Mouse (Mus musculus) MEL (cell line): ENCODE measurements around the gene Gm28434.

Experiments used
- BHLHE40 ChIP-seq: IDR thresholded peaks from 2 replicates; pipeline ENCODE4 v1.6.1; 2012; ENCODE audit warnings: low read depth, mild to moderate bottlenecking, inconsistent platforms, low read length, improper control_type of control experiment, borderline replicate concordance
- CTCF ChIP-seq, 3 experiments: IDR thresholded peaks in 2 of 3; conservative IDR thresholded peaks in 1 of 3; 2 replicates each; pipeline ENCODE4 v1.5.1; 2011 to 2012; ENCODE audit warnings: low read length in 3 of 3, low read depth in 2 of 3, mild to moderate bottlenecking in 2 of 3, improper control_type of control experiment in 1 of 3, inconsistent platforms in 1 of 3, mixed read lengths in 1 of 3, moderate library complexity in 1 of 3; ENCODE audit not compliant: control insufficient read depth in 1 of 3, insufficient read depth in 1 of 3, poor library complexity in 1 of 3, severe bottlenecking in 1 of 3
- MAX ChIP-seq: IDR thresholded peaks from 2 replicates; pipeline ENCODE4 v1.6.1; 2011; ENCODE audit warnings: low read length, improper control_type of control experiment
- MEF2A ChIP-seq: IDR thresholded peaks from 2 replicates; pipeline ENCODE4 v1.6.1; 2014; ENCODE audit warnings: low read depth, mild to moderate bottlenecking, inconsistent platforms, low read length, improper control_type of control experiment; ENCODE audit not compliant: poor library complexity, insufficient replicate concordance, severe bottlenecking; ENCODE audit errors: extremely low read depth
- POLR2A ChIP-seq, 2 experiments: IDR thresholded peaks; 2 replicates each; pipeline ENCODE4 v1.6.1; 2011 to 2012; ENCODE audit warnings: low read length in 2 of 2, mild to moderate bottlenecking in 2 of 2, control low read depth in 1 of 2, improper control_type of control experiment in 1 of 2, low read depth in 1 of 2, moderate library complexity in 1 of 2; ENCODE audit not compliant: control insufficient read depth in 1 of 2, insufficient read depth in 1 of 2, poor library complexity in 1 of 2
- POLR2AphosphoS5 ChIP-seq: IDR thresholded peaks from 2 replicates; pipeline ENCODE4 v1.6.1; 2012; ENCODE audit warnings: low read depth, borderline replicate concordance, mild to moderate bottlenecking, inconsistent platforms, low read length, moderate library complexity, mixed read lengths
- UBTF ChIP-seq: IDR thresholded peaks from 2 replicates; pipeline ENCODE4 v1.6.1; 2012; ENCODE audit warnings: low read depth, mild to moderate bottlenecking, inconsistent platforms, low read length, improper control_type of control experiment, moderate library complexity, borderline replicate concordance; ENCODE audit not compliant: insufficient read depth
- ZC3H11A ChIP-seq: IDR thresholded peaks from 2 replicates; pipeline ENCODE4 v1.6.1; 2012; ENCODE audit warnings: low read depth, mild to moderate bottlenecking, inconsistent platforms, low read length, improper control_type of control experiment
- ZNF384 ChIP-seq: IDR thresholded peaks from 2 replicates; pipeline ENCODE4 v1.6.1; 2012; ENCODE audit warnings: low read depth, mild to moderate bottlenecking, inconsistent platforms, low read length, improper control_type of control experiment

- TF ChIP-seq ZC3H11A (no peak), POLR2A (IDR thresholded peaks at IDR 0.05; ENCODE audit: control insufficient read depth in 1 of 2, insufficient read depth in 1 of 2, low read depth in 1 of 2, low read length in 2 of 2, poor library complexity in 1 of 2) (no peak), MAX (no peak), ZNF384 (no peak), CTCF (IDR thresholded peaks at IDR 0.05 in 2 of 3, conservative IDR thresholded peaks at IDR 0.05 in 1 of 3; ENCODE audit: control insufficient read depth in 1 of 3, insufficient read depth in 1 of 3, low read depth in 2 of 3, low read length in 3 of 3, poor library complexity in 1 of 3, severe bottlenecking in 1 of 3) (no peak), BHLHE40 (no peak), MEF2A (no peak), POLR2AphosphoS5 (no peak), UBTF (no peak)
Measured at GRCm38 (mm10) chr5:87979139-87979538, 9.8 kb downstream of the Gm28434 start, which contains the start of gene Cabs1.
